Mouse (Mus musculus) kidney, adult 2 months (tissue): ENCODE measurements at regions not wholly inside any gene's neighbourhood (a gene's known extent, or its start where the extent isn't known, plus 50 kb on each side); places are given as distances from the start of the nearest gene placed in this dataset.

Experiments
- DNase-seq: peaks from one replicate; pipeline ENCODE4 v3.0.0; 2021
- H3K27ac ChIP-seq: fragments of 200-500 bp; 2 replicates; pipeline ENCODE4 v1.5.1; 2012; ENCODE audit warnings: low read depth, low read length, control low read depth, inconsistent platforms; ENCODE audit not compliant: insufficient read depth
- H3K27me3 ChIP-seq: fragments of 200-500 bp; replicated peaks from 2 replicates; pipeline ENCODE4 v1.6.1; 2012; ENCODE audit warnings: mild to moderate bottlenecking, moderate library complexity, low read length, inconsistent platforms; ENCODE audit not compliant: control insufficient read depth, insufficient read depth
- H3K36me3 ChIP-seq: fragments of 200-500 bp; 2 replicates; pipeline ENCODE4 v1.6.1; 2012; ENCODE audit warnings: mild to moderate bottlenecking, moderate library complexity, low read length, inconsistent platforms; ENCODE audit not compliant: control insufficient read depth, insufficient read depth
- H3K4me1 ChIP-seq: fragments of 200-500 bp; 2 replicates; pipeline ENCODE4 v1.6.1; 2011; ENCODE audit warnings: low read length; ENCODE audit not compliant: control insufficient read depth, insufficient read depth
- H3K4me3 ChIP-seq: fragments of 200-500 bp; 2 replicates; pipeline ENCODE4 v1.5.1; 2011; ENCODE audit warnings: mild to moderate bottlenecking, low read depth, low read length, control low read depth; ENCODE audit not compliant: insufficient read depth
- CTCF ChIP-seq: fragments of 200-500 bp; conservative IDR thresholded peaks from 2 replicates; pipeline ENCODE4 v1.5.1; 2011; ENCODE audit warnings: low read depth, mild to moderate bottlenecking, control low read depth, low read length, moderate library complexity, mixed read lengths; ENCODE audit not compliant: insufficient read depth, insufficient read length
- POLR2A ChIP-seq: fragments of 200-500 bp; IDR thresholded peaks from one replicate; pipeline ENCODE4 v1.6.1; 2011; ENCODE audit warnings: low read depth, low read length, control low read depth
- WGBS: fragments of 180-500 bp; shearing (Covaris S2); methylation state at CpG from one replicate; pipeline ENCODE4 v1.1.7; 2018; 5-methylcytosine and 5-hydroxymethylcytosine counted together

DNA sequence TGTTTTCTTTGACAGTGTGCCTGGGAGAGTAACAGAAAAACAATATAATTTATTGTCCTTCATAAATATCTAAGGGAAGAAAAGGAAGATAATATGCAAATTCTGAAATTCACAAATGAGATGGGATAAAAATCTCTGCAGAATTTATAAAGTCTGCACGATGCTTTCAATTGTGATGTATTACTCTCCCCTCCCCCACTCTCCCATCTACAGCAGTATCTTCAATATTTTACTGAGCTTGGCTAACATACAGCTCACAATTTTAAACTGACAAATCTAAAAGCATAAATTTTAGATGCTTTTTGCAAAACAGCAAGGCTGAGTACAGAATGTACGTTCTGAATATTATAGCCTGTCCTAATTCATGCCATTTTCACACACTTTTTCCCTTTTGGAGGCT lies 243.6 kb upstream of the Sptlc3 start:
- Histone ChIP-seq H3K36me3 (no peaks in the 10 kb centered on the region), H3K27ac (no peak overlapping the region), H3K27me3 (no peaks in the 10 kb centered on the region), H3K4me3 (no peak overlapping the region), H3K4me1 (no peaks in the 10 kb centered on the region)
- no peak for DNase-seq
- no peak for TF ChIP-seq POLR2A
- TF ChIP-seq CTCF: no peak
- WGBS: 63% methylated on average over 2 of the region's 2 CpGs

DNA sequence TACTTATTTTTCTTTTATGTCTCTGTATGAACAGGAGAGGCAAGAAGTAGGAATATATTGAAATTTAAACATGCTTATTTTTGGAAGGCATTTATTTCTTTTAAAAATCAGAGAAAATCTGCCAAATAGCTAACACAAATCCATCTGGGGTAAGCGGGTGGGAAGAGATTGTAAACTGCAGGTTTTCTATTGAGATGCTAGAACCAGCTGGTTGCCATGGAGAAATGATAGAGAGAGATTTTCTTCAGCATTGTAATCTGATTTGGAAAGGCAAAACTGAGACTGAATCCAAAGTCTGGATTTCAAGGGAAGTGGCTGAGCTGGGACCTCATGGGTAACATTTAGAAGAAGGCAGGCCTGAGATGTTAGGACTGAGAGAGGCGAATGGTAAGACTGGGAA lies 226.6 kb upstream of the Sptlc3 start:
- no peak for DNase-seq
- H3K27ac ChIP-seq: no peak overlapping the region
- H3K4me3 ChIP-seq: no peak overlapping the region
- no peak for TF ChIP-seq POLR2A
- no peak for TF ChIP-seq CTCF
- WGBS: 94% methylated on average over 2 of the region's 2 CpGs
- no peaks in the 10 kb centered on the region for H3K36me3 ChIP-seq
- no peaks in the 10 kb centered on the region for H3K4me1 ChIP-seq
- no peaks in the 10 kb centered on the region for H3K27me3 ChIP-seq

DNA sequence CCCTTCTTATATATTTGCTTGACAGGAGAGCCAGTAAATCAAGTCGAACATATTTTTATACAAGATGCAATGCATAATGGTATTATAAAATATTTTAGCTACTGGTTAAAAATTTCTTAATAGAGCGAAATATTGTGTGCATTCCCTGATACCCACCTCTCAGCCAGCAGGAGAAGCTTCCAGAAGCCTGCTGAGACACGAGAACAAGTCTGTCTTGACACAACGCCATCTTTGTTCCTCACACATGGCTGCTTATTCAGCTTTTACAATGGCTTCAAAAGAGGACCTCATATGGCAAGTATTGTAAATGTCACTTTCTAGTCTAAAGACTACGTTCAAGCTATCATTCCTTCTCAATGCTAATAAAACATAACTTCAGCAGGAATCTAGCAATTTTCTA lies 217.1 kb upstream of the Sptlc3 start:
- no peak overlapping the region for H3K4me3 ChIP-seq
- 73% methylated on average over 5 of the region's 5 CpGs for WGBS

DNA sequence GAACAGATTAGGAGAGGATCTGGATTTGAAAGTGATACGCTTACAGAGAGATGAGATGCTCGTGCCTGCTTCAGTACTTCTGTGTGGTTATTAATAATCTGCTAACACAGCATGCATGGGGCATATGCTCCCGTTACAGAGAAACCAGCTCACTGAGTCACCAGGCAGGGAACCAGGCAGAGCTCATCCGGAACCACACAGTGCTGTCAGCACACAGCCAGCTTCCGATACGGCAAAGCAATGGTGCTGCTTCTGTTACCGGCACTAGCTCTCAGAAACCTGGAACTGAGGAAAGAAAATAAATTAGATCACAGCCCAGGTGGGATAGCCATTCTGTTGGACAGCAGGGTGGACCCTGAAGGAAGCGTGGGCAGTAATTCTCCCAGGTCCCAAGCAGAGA lies 216.1 kb upstream of the Sptlc3 start:
- Histone ChIP-seq H3K4me1 (no peaks in the 10 kb centered on the region), H3K27ac (no peak overlapping the region), H3K27me3 (no peaks in the 10 kb centered on the region), H3K4me3 (no peak overlapping the region), H3K36me3 (no peaks in the 10 kb centered on the region)
- 85% methylated on average over 8 of the region's 8 CpGs for WGBS
- no peak for DNase-seq
- no peak for TF ChIP-seq POLR2A
- no peak for TF ChIP-seq CTCF

More for the DNA sequence above, 217.1 kb upstream of the Sptlc3 start:
- Histone ChIP-seq H3K36me3 (no peaks in the 10 kb centered on the region), H3K27me3 (no peaks in the 10 kb centered on the region), H3K4me1 (no peaks in the 10 kb centered on the region), H3K27ac (no peak overlapping the region)
- DNase-seq: no peak
- TF ChIP-seq POLR2A: no peak
- TF ChIP-seq CTCF: no peak

DNA sequence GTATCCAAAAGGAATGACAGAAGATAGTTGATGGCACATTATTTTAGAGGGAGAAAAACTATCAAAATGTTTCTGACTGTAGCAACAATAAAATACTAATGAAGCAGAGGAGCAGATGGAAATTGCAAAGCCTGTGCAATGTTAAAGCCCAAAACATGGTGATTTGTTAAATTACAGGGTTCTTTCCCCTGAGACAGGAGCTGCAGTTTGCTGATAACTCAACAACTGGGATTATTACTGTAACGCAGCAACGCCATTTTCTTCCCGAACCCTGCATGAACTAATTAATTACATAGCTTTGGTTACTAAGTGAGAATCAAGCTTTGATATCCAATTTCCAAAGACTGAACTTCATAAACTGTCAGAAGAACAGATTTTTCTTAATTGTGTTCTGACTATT lies 212.7 kb upstream of the Sptlc3 start:
- DNase-seq: no peak
- WGBS: 73% methylated on average over 3 of the region's 3 CpGs
- Histone ChIP-seq H3K4me1 (no peaks in the 10 kb centered on the region), H3K4me3 (no peak overlapping the region), H3K27me3 (no peaks in the 10 kb centered on the region), H3K27ac (no peak overlapping the region), H3K36me3 (no peaks in the 10 kb centered on the region)
- no peak for TF ChIP-seq CTCF
- TF ChIP-seq POLR2A: no peak

DNA sequence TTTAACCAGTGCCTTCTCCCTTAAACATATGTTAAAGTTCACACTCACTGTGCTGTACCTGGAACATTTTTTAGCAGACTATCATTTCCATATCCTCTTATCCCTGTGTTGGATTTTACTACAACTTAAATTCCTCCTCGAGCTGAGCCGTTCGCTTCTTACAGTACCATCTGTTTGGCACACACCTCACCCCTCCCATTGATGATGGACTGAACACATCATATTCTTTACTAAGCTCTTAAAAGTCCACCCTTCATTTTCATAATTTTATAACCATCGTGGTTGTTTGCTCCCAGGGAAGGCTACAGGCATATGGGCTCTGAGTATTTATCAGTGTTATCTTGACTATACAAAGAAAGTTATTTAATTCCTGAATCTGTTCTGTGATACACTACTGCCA lies 209.4 kb upstream of the Sptlc3 start:
- no peaks in the 10 kb centered on the region for H3K27me3 ChIP-seq
- TF ChIP-seq CTCF (no peak), POLR2A (no peak)
- 86% methylated on average over 4 of the region's 4 CpGs for WGBS

DNA sequence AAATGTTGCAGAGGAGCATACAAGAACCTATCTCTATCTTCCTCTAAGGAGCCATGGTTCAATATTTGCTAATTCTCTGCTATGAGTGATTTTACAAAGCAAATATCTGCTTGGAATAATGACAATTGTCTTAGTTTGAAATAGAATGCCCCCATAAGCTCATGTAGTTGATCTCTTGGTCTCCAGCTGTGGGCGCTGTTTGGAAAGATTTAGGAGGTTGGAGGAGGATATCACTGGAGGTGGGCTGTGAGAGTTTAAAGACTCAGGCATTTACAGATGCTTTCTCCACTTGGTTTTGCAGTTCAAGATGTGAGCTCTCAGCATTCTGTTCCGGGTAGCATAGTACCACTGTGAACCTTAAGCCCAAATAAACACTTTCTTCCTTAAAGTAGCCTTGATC lies 207.3 kb upstream of the Sptlc3 start:
- 49% methylated on average over 2 of the region's 2 CpGs for WGBS
- Histone ChIP-seq H3K27ac (no peak overlapping the region), H3K27me3 (no peaks in the 10 kb centered on the region), H3K4me3 (no peak overlapping the region), H3K36me3 (no peaks in the 10 kb centered on the region), H3K4me1 (no peaks in the 10 kb centered on the region)
- no peak for TF ChIP-seq CTCF
- no peak for TF ChIP-seq POLR2A
- DNase-seq: no peak

More for the DNA sequence above, 209.4 kb upstream of the Sptlc3 start:
- Histone ChIP-seq H3K4me1 (no peaks in the 10 kb centered on the region), H3K4me3 (no peak overlapping the region), H3K36me3 (no peaks in the 10 kb centered on the region), H3K27ac (no peak overlapping the region)
- no peak for DNase-seq
